Mouse (Mus musculus) layer of hippocampus, postnatal 36 days (tissue): Measurements from ENCODE around the gene Nmur1. TPM values are rescaled to one million over a fixed set of nuclear protein-coding genes. Genes with fewer than 3 reads are reported as not detected.
"Not testable (repeated sequence)": the region's sequence is repeated elsewhere in the genome, so short reads cannot be mapped to it uniquely, and the experiment has no call there.

Experiments
- DNase-seq, 2 experiments: peaks; one replicate each; pipeline ENCODE4 v3.0.0; 2022
- total RNA-seq, 2 experiments: library from RNA; stranded (reverse); gene quantifications; 2 replicates each; pipeline ENCODE4 v1.2.3; 2021

The Nmur1 gene
- not detected for total RNA-seq

GRCm38 (mm10) chr1:86426128-86426527 lies at the start of gene Nmur1, which contains the start of gene Tex44:
Gene Nmur1, minus strand, starts transcription at chr1:86426228.
Gene Tex44, plus strand, starts transcription at chr1:86426329.
- no peak for DNase-seq

GRCm38 (mm10) chr1:86473109-86473760 lies 47.2 kb upstream of the Nmur1 start:
- DNase-seq: no peak

- DNase-seq: no peak
Measured at GRCm38 (mm10) chr1:86472197-86472952, 46.3 kb upstream of the Nmur1 start.

GRCm38 (mm10) chr1:86471504-86471961 lies 45.5 kb upstream of the Nmur1 start:
- DNase-seq: not testable (repeated sequence)

GRCm38 (mm10) chr1:86470519-86471181 lies 44.6 kb upstream of the Nmur1 start:
- DNase-seq: peak in 1 of 2 experiments; percentile 43

- DNase-seq: no peak
Measured at GRCm38 (mm10) chr1:86469876-86470275, 43.8 kb upstream of the Nmur1 start.

GRCm38 (mm10) chr1:86467416-86467815 lies 41.4 kb upstream of the Nmur1 start:
- no peak for DNase-seq

GRCm38 (mm10) chr1:86464875-86465224 lies 38.8 kb upstream of the Nmur1 start:
- DNase-seq: no peak

GRCm38 (mm10) chr1:86464223-86464874 lies 38.3 kb upstream of the Nmur1 start:
- no peak for DNase-seq

GRCm38 (mm10) chr1:86459371-86459770 lies 33.3 kb upstream of the Nmur1 start:
- DNase-seq: no peak

GRCm38 (mm10) chr1:86456892-86457581 lies 31.0 kb upstream of the Nmur1 start:
- no peak for DNase-seq

- no peak for DNase-seq
Measured at GRCm38 (mm10) chr1:86452713-86453112, 26.7 kb upstream of the Nmur1 start.

- no peak for DNase-seq
Measured at GRCm38 (mm10) chr1:86449966-86450365, 23.9 kb upstream of the Nmur1 start.

GRCm38 (mm10) chr1:86448272-86448671 lies 22.2 kb upstream of the Nmur1 start:
- no peak for DNase-seq

- no peak for DNase-seq
Measured at GRCm38 (mm10) chr1:86447596-86448171, 21.7 kb upstream of the Nmur1 start.

GRCm38 (mm10) chr1:86443386-86444172 lies 17.6 kb upstream of the Nmur1 start:
- DNase-seq: no peak

- DNase-seq: no peak
Measured at GRCm38 (mm10) chr1:86442832-86443231, 16.8 kb upstream of the Nmur1 start.

GRCm38 (mm10) chr1:86441980-86442831 lies 16.2 kb upstream of the Nmur1 start:
- DNase-seq: peak; percentile 85 to 86

GRCm38 (mm10) chr1:86441724-86441979 lies 15.6 kb upstream of the Nmur1 start:
- DNase-seq: no peak
